Comparison of ENCODE assay signal across 11 mouse cellular contexts in genomic region chr11:56762467-56763120, GRCm38 (mm10).
A peak's percentile ranks its signal among the peaks of the same experiment; 100 is the strongest.
DNase-seq lines count a peak whose midpoint lies in the region; ATAC-seq and TF ChIP-seq lines count a peak whose summit lies in the region.
"Had no signal": no experiment of that assay in that cellular context is flagged by ENCODE, and none has a peak within 500 bp of the region (broad histone marks: within the 10 kb centered on the region; RNA-seq: fewer than 3 reads in every experiment).

No protein-coding gene starts in this region.

- no peaks in the 10 kb centered on the region for H3K27me3 ChIP-seq in kidney, embryonic 14.5 days (ENCODE audit: control insufficient read depth, insufficient read depth, low read length)
- H3K27me3 ChIP-seq in heart, postnatal 0 days (ENCODE audit: control insufficient read depth, insufficient read depth, low read length) = no peaks in the 10 kb centered on the region
- no peaks in the 10 kb centered on the region for H3K27me3 ChIP-seq in lung, embryonic 14.5 days (ENCODE audit: insufficient read depth, low read length)
- H3K27me3 ChIP-seq: limb, embryonic 13.5 days had no signal

- H3K9ac ChIP-seq in kidney, embryonic 14.5 days (ENCODE audit: low read depth, low read length) = no peak overlapping the region
- H3K9ac ChIP-seq in heart, postnatal 0 days (replicated peaks; ENCODE audit: low read depth, low read length) = no peak overlapping the region
- no peak overlapping the region for H3K9ac ChIP-seq in lung, embryonic 14.5 days
- H3K9ac ChIP-seq: limb, embryonic 13.5 days had no signal

- H3K36me3 ChIP-seq in kidney, embryonic 14.5 days (ENCODE audit: control insufficient read depth, insufficient read depth, low read length) = no peaks in the 10 kb centered on the region
- no peaks in the 10 kb centered on the region for H3K36me3 ChIP-seq in heart, postnatal 0 days (replicated peaks; ENCODE audit: control insufficient read depth, insufficient read depth, low read length)
- no peaks in the 10 kb centered on the region for H3K36me3 ChIP-seq in lung, embryonic 14.5 days (ENCODE audit: insufficient read depth)
- H3K36me3 ChIP-seq: limb, embryonic 13.5 days had no signal

- H3K27ac ChIP-seq in kidney, embryonic 14.5 days (ENCODE audit: low read depth, low read length) = no peak overlapping the region
- no peak overlapping the region for H3K27ac ChIP-seq in heart, postnatal 0 days (ENCODE audit: low read depth)
- H3K27ac ChIP-seq in lung, embryonic 14.5 days (ENCODE audit: low read depth) = peak overlapping the region; percentile 74
- H3K27ac ChIP-seq: limb, embryonic 13.5 days had no signal

- H3K4me2 ChIP-seq in kidney, embryonic 14.5 days (replicated peaks; ENCODE audit: low read depth, low read length) = no peak overlapping the region
- no peak overlapping the region for H3K4me2 ChIP-seq in heart, postnatal 0 days (ENCODE audit: low read depth, low read length)
- no peak overlapping the region for H3K4me2 ChIP-seq in lung, embryonic 14.5 days
- H3K4me2 ChIP-seq: limb, embryonic 13.5 days had no signal

- no peak overlapping the region for H3K4me3 ChIP-seq in kidney, embryonic 14.5 days (ENCODE audit: low read length)
- H3K4me3 ChIP-seq in heart, postnatal 0 days (ENCODE audit: low read depth, low read length) = no peak overlapping the region
- H3K4me3 ChIP-seq in lung, embryonic 14.5 days (ENCODE audit: low read depth, low read length) = no peak overlapping the region
- H3K4me3 ChIP-seq: limb, embryonic 13.5 days had no signal

- 42% methylated on average over 5 of the region's 5 CpGs for WGBS in kidney, embryonic 14.5 days
- 59% methylated on average over 5 of the region's 5 CpGs for WGBS in heart, postnatal 0 days
- 37% methylated on average over 5 of the region's 5 CpGs for WGBS in lung, embryonic 14.5 days

- TF ChIP-seq EP300 in heart, postnatal 0 days (IDR thresholded peaks at IDR 0.05; ENCODE audit: low read depth) = no peak

- TF ChIP-seq CTCF in heart, postnatal 0 days (IDR thresholded peaks at IDR 0.05; ENCODE audit: low read depth) = no peak
- TF ChIP-seq CTCF in lung, embryonic 14.5 days (IDR thresholded peaks at IDR 0.05; ENCODE audit: low read depth) = no peak

- DNase-seq in kidney, adult 11 months = no peak
- DNase-seq in brain, adult 2 months (ENCODE audit: low read depth, low spot score) = peak; percentile 70
- peak; percentile 9 for DNase-seq in heart, postnatal 0 days (ENCODE audit: low spot score)
- DNase-seq in lung, embryonic 14.5 days = peak; percentile 88
- DNase-seq in embryo, embryonic 11 days = no peak
- DNase-seq in thymus, postnatal 25 days = no peak
- DNase-seq: adrenal gland, postnatal 36 days; cerebellum, postnatal 25 days had no signal

- no peaks in the 10 kb centered on the region for H3K4me1 ChIP-seq in kidney, embryonic 14.5 days (ENCODE audit: control insufficient read depth, insufficient read depth, low read length)
- H3K4me1 ChIP-seq in heart, postnatal 0 days (ENCODE audit: control insufficient read depth, insufficient read depth) = no peaks in the 10 kb centered on the region
- no peaks in the 10 kb centered on the region for H3K4me1 ChIP-seq in lung, embryonic 14.5 days (ENCODE audit: insufficient read depth)
- H3K4me1 ChIP-seq: limb, embryonic 13.5 days had no signal

- ATAC-seq in kidney, embryonic 14.5 days (ENCODE audit: low FRiP score, low TSS enrichment) = peak; percentile 35; the same call in 1 of the 2 replicates
- ATAC-seq in heart, postnatal 0 days (ENCODE audit: insufficient read depth, low read depth) = no peak
- peak; percentile 90 for ATAC-seq in lung, embryonic 14.5 days (ENCODE audit: insufficient read depth)
- no peak for ATAC-seq in erythroid progenitor cell, adult 5-6 weeks (replicated peaks; ENCODE audit: low FRiP score, poor library complexity, severe bottlenecking)

- no peaks in the 10 kb centered on the region for H3K9me3 ChIP-seq in kidney, embryonic 14.5 days (ENCODE audit: control insufficient read depth, low read length)
- no peaks in the 10 kb centered on the region for H3K9me3 ChIP-seq in heart, postnatal 0 days (replicated peaks; ENCODE audit: control insufficient read depth, low read length)
- H3K9me3 ChIP-seq in lung, embryonic 14.5 days (ENCODE audit: low read depth, low read length) = no peaks in the 10 kb centered on the region
- H3K9me3 ChIP-seq: limb, embryonic 13.5 days had no signal

Comparison
In these comparisons a context has a peak if more than half of its experiments do, and no peak if none do; other contexts are left out.
1. ATAC-seq: peak in kidney, embryonic 14.5 days (single experiment) and lung, embryonic 14.5 days (single experiment); none in heart, postnatal 0 days (single experiment) and erythroid progenitor cell, adult 5-6 weeks (single experiment).
2. DNase-seq: peak in brain, adult 2 months (single experiment), heart, postnatal 0 days (single experiment) and lung, embryonic 14.5 days (single experiment); none in kidney, adult 11 months (single experiment), embryo, embryonic 11 days (single experiment) and thymus, postnatal 25 days (single experiment).